Mouse (Mus musculus) C2C12 (cell line): ENCODE measurements around the gene Cntfr.

ENCODE experiments used
- CTCF ChIP-seq: IDR thresholded peaks from one replicate; pipeline ENCODE4 v1.5.1; 2011; ENCODE audit not compliant: control insufficient read depth, insufficient read depth, insufficient read length
- MYOD1 ChIP-seq: IDR thresholded peaks from one replicate; pipeline ENCODE4 v1.6.1; 2011; ENCODE audit warnings: low read depth; ENCODE audit not compliant: control insufficient read depth, insufficient read length
- USF1 ChIP-seq: IDR thresholded peaks from one replicate; pipeline ENCODE4 v1.6.1; 2011; ENCODE audit warnings: low read depth, mild to moderate bottlenecking, control low read depth, moderate library complexity

- no peak for TF ChIP-seq CTCF
- TF ChIP-seq USF1 = no peak
- TF ChIP-seq MYOD1 = no peak
These were observed 23.7 kb downstream of the Cntfr start for GRCm38 (mm10) chr4:41673186-41673585.
